Mouse (Mus musculus): ENCODE data around the gene Gm21976. TPM values are rescaled to one million over a fixed set of nuclear protein-coding genes. Genes with fewer than 3 reads are reported as not detected.
A peak's percentile ranks its signal among the peaks of the same experiment; 100 is the strongest.

Gm21976 gene
- total and polyA plus RNA-seq, 2 experiments from 2014 or later: not detected

DNA sequence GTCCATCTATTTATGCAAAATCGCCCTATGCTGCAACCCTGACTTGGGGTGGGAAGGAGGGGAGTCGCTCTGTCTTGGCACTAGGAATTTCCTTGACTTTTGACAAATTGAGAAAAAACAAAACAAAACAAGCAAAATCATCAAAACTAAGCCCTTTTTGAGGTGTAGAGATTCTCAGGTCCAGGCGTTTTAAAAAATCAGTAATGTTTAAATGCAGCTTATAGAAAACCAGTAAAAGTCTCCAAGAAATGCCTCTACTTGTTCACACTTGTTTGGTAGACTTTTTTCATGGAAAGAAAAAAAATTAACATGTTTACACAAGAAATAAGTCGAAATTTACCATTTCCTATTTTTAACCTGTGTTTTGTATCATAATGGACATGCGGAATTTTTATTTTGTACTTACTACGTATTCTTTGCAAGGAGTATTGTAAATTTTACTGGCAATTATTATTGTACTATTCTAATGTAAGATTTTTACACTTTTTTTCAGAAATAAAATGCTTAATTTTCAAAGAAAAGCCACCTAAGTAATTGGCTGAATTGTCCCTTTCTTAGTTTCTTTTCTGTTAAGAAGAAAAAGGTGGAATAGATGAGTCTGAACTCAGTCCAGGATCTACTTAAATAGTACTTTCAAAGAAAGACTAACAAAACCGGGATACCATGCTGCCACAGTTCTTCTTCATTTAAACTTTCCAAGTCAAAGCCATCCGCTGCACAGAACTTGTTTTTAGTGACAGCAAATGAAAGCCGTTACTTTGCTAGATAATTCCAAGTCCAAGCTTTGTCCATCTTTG is 76.7 kb downstream of the Gm21976 start:
- 0 out of 2 replicates have a peak, but pooled peaks cover 4% of the 10 kb centered on the region for H3K4me1 ChIP-seq (ENCODE audit: insufficient read depth, low read length)
- no peak overlapping the region for H3K4me2 ChIP-seq (ENCODE audit: low read depth, low read length)
- peaks cover 73% of the 10 kb centered on the region for H3K27me3 ChIP-seq (ENCODE audit: insufficient read depth, low read length)
- no peak overlapping the region for H3K27ac ChIP-seq
- ATAC-seq (no peak), DNase-seq (ENCODE audit: low spot score) (peak; percentile 17)
- H3K36me3 ChIP-seq (ENCODE audit: insufficient read depth, low read length): no peaks in the 10 kb centered on the region
- TF ChIP-seq CTCF (IDR thresholded peaks at IDR 0.05; ENCODE audit: low read depth): no peak
- WGBS: 8% methylated on average over 9 of the region's 9 CpGs
- H3K9ac ChIP-seq (replicated peaks; ENCODE audit: low read length): no peak overlapping the region
- H3K4me3 ChIP-seq (ENCODE audit: low read length): peak overlapping the region; percentile 35
- no peaks in the 10 kb centered on the region for H3K9me3 ChIP-seq (ENCODE audit: low read length)

Other genes starting within 250 kb of the Gm21976 start
- gene Arhgef28, start 73.4 kb upstream of the Gm21976 start, total RNA-seq (2014; rRNA removed): 21.9 and 29.9 TPM in 2 replicates
- 28.4 and 29.2 TPM in 2 replicates for gene Arhgef28, start 73.4 kb upstream of the Gm21976 start, polyA plus RNA-seq (2015; fragmentation: Nextera tagmentation; extraction: Ambion mirVana)
- gene Utp15, start 16.8 kb upstream of the Gm21976 start, total RNA-seq (2014; rRNA removed): 18.0 and 22.6 TPM in 2 replicates
- gene Utp15, start 16.8 kb upstream of the Gm21976 start, polyA plus RNA-seq (2015; fragmentation: Nextera tagmentation; extraction: Ambion mirVana): 22.6 and 23.1 TPM in 2 replicates
- gene Ankra2, start 16.8 kb upstream of the Gm21976 start, total RNA-seq (2014; rRNA removed): 65.6 and 66.8 TPM in 2 replicates
- gene Ankra2, start 16.8 kb upstream of the Gm21976 start, polyA plus RNA-seq (2015; fragmentation: Nextera tagmentation; extraction: Ambion mirVana): 79.7 and 80.3 TPM in 2 replicates
- 181 and 252 TPM in 2 replicates for gene Btf3, start 37.1 kb downstream of the Gm21976 start, total RNA-seq (2014; rRNA removed)
- gene Btf3, start 37.1 kb downstream of the Gm21976 start, polyA plus RNA-seq (2015; fragmentation: Nextera tagmentation; extraction: Ambion mirVana): 476 and 491 TPM in 2 replicates
- gene Foxd1, start 74.4 kb downstream of the Gm21976 start, total RNA-seq (2014; rRNA removed): 1.6 and 2.1 TPM in 2 replicates
- 0.74 and 0.88 TPM in 2 replicates for gene Foxd1, start 74.4 kb downstream of the Gm21976 start, polyA plus RNA-seq (2015; fragmentation: Nextera tagmentation; extraction: Ambion mirVana)
- gene Gm10320, start 212.1 kb downstream of the Gm21976 start, total RNA-seq (2014; rRNA removed): 0.52 TPM in 1 of 2 replicates, not detected in the other
- gene Gm10320, start 212.1 kb downstream of the Gm21976 start, polyA plus RNA-seq (2015; fragmentation: Nextera tagmentation; extraction: Ambion mirVana): 0.72 and 0.74 TPM in 2 replicates